Mouse (Mus musculus) heart, embryonic 12.5 days (tissue): ENCODE measurements around the gene Caml. TPM values are rescaled to one million over a fixed set of nuclear protein-coding genes. Genes with fewer than 3 reads are reported as not detected.

Experiments
- polyA plus RNA-seq: library from polyadenylated mRNA; unstranded; fragments of >200 nt; fragmentation: Nextera tagmentation; extraction: Ambion mirVana; gene quantifications from 2 replicates; pipeline ENCODE4 v1.2.1, GENCODE M21; 2016

Gene Caml
- polyA plus RNA-seq, 1 experiment from 2014 or later = 35.8 TPM

Other genes starting within 250 kb of the Caml start
- gene Slc34a1, start 224.8 kb upstream of the Caml start, polyA plus RNA-seq = not detected in 2 replicates
- gene Pfn3, start 207.8 kb upstream of the Caml start, polyA plus RNA-seq = not detected in 2 replicates
- 0.96 TPM in 1 of 2 replicates, not detected in the other for gene F12, start 196.2 kb upstream of the Caml start, polyA plus RNA-seq
- gene Grk6, start 177.9 kb upstream of the Caml start, polyA plus RNA-seq = 27.6 and 29.1 TPM in 2 replicates
- gene Prr7, start 158.7 kb upstream of the Caml start, polyA plus RNA-seq = 0.41 TPM in 1 of 2 replicates, not detected in the other
- gene Dbn1, start 134.9 kb upstream of the Caml start, polyA plus RNA-seq = 101 TPM in 2 replicates
- 427 and 428 TPM in 2 replicates for gene Pdlim7, start 109.3 kb upstream of the Caml start, polyA plus RNA-seq
- 1.4 and 1.7 TPM in 2 replicates for gene Dok3, start 93.7 kb upstream of the Caml start, polyA plus RNA-seq
- 30.8 and 34.8 TPM in 2 replicates for gene Ddx41, start 86.3 kb upstream of the Caml start, polyA plus RNA-seq
- 24.3 and 24.4 TPM in 2 replicates for gene Fam193b, start 51.9 kb upstream of the Caml start, polyA plus RNA-seq
- 133 and 141 TPM in 2 replicates for gene Tmed9, start 49.3 kb upstream of the Caml start, polyA plus RNA-seq
- gene B4galt7, start 23.1 kb upstream of the Caml start, polyA plus RNA-seq = 21.8 and 23.2 TPM in 2 replicates
- 25.4 and 27.0 TPM in 2 replicates for gene Ddx46, start 12.0 kb downstream of the Caml start, polyA plus RNA-seq
- gene B230219D22Rik, start 70.1 kb downstream of the Caml start, polyA plus RNA-seq = 76.3 and 77.1 TPM in 2 replicates
- 63.7 and 67.4 TPM in 2 replicates for gene Txndc15, start 91.6 kb downstream of the Caml start, polyA plus RNA-seq
- gene Pcbd2, start 104.4 kb downstream of the Caml start, polyA plus RNA-seq = 60.3 and 60.8 TPM in 2 replicates
- gene Catsper3, start 161.6 kb downstream of the Caml start, polyA plus RNA-seq = not detected in 2 replicates
- 0.54 and 0.87 TPM in 2 replicates for gene Pitx1, start 213.2 kb downstream of the Caml start, polyA plus RNA-seq